Mouse (Mus musculus) ES-Bruce4 (cell line): ENCODE measurements around the gene Ldhd.
"Not testable (repeated sequence)": the region's sequence is repeated elsewhere in the genome, so short reads cannot be mapped to it uniquely, and the experiment has no call there.

Source experiments
- CTCF ChIP-seq: IDR thresholded peaks from one replicate; pipeline ENCODE4 v1.8.1; 2011; ENCODE audit warnings: low read depth, low read length
- POLR2A ChIP-seq: IDR thresholded peaks from one replicate; pipeline ENCODE4 v1.8.1; 2011; ENCODE audit warnings: low read length; ENCODE audit not compliant: insufficient read depth

GRCm38 (mm10) chr8:111644286-111645051 lies 14.3 kb upstream of the Ldhd start:
- not testable (repeated sequence) for TF ChIP-seq POLR2A, CTCF
